Mouse (Mus musculus): ENCODE results near the gene Pcp2. TPM values are rescaled to one million over a fixed set of nuclear protein-coding genes. Genes with fewer than 3 reads are reported as not detected.
"Not testable (repeated sequence)": the region's sequence is repeated elsewhere in the genome, so short reads cannot be mapped to it uniquely, and the experiment has no call there.

Pcp2 gene
- polyA plus RNA-seq, 1 experiment from 2014 or later, result 0.43 TPM

DNA sequence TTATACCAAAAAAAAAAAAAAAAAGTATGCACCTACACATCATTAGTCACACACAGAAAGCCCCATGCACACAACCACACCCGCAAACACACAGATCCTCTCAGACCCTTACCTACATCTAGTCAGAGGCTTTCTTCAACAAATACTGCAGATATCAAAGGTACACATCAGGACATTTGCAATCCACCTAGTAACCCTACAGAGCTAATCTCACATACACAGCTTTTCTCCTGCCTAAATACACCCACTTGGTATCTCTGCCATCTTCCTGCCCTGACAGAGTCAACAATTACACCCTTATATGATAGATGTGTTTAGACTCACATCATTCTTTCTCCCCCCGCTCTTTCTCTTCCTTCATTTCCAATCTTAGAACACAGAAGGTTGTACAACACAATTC, 38.9 kb downstream of the Pcp2 start:
- WGBS, result 95% methylated on average over 2 of the region's 2 CpGs
- no peaks in the 10 kb centered on the region for H3K9me3 ChIP-seq
- no peak overlapping the region for H3K4me2 ChIP-seq
- H3K27ac ChIP-seq, result no peak overlapping the region
- no peak overlapping the region for H3K4me3 ChIP-seq (replicated peaks)
- no peaks in the 10 kb centered on the region for H3K36me3 ChIP-seq (replicated peaks)
- peaks cover 9% of the 10 kb centered on the region for H3K4me1 ChIP-seq
- H3K27me3 ChIP-seq, result no peaks in the 10 kb centered on the region
- ATAC-seq (ENCODE audit: low FRiP score), result no peak
- no peak overlapping the region for H3K9ac ChIP-seq

DNA sequence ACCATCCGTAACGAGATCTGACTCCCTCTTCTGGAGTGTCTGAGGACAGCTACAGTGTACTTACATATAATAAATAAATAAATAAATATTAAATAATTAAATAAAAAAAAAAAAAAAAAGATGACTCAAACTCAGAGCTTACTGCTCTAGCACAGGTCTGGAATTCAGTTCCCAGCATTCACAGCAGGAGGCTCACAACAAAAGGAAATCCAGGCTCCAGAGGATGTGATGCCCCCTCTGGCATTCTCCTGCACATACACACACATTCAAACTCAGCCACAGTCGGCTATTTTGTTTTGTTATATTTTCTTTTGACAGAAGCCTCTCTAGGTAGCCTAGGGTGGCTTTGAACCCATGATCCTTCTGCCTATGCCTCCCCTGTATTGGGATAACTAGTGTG, 43.4 kb downstream of the Pcp2 start:
- not testable (repeated sequence) for H3K27ac ChIP-seq; ATAC-seq (ENCODE audit: low FRiP score)

DNA sequence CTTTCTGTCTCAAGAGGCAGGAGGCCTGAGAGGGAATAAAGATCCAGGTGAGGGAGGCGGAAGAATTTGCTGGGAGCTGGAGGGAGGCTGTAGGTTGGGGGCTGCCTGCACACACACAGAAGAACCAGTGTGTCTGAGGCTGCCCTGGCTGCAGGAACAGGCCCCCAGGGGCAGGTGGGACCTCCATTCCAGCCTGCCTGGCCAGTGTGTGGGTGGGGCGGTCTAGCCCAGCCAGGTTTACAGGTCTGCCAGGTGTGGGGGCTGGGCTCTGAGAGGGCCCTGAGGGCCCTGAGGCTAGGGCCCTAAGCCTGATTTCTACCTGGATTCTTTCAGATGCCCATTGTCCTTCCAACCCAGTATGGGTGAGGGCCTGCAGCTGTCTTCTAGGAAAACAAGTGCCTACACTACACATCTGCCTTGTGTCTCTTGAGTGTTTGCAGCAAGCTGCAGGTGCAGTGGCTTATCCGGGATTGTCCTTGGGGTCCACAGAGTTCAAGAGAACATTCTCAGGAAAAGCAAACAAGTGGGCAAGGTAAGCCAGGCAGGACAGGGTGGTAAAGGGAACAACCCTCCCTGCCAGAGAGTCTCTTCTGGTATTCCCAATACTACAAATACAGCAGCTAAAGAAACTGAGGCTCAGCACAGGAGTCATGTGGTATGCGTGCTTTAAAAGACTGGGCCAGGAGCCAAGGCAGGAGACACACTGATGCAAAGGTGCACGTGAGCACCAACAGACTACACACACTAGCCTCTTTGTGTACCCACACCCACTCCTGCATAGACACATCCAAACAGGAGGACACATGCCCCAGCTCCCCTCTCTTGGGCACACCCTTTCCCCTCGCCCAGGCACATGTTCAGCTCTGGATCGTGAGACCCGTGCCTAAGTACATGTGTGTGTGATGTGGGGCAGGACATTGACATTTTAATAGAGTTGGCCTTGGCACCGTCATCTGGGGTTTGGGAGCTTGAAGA, 45.7 kb downstream of the Pcp2 start:
- no peaks in the 10 kb centered on the region for H3K4me1 ChIP-seq
- no peak overlapping the region for H3K4me3 ChIP-seq (replicated peaks)
- H3K9me3 ChIP-seq, result no peaks in the 10 kb centered on the region
- H3K36me3 ChIP-seq (replicated peaks), result no peaks in the 10 kb centered on the region
- H3K4me2 ChIP-seq, result no peak overlapping the region
- H3K27me3 ChIP-seq, result no peaks in the 10 kb centered on the region
- WGBS, result 85% methylated on average over 9 of the region's 9 CpGs
- H3K27ac ChIP-seq, result no peak overlapping the region
- H3K9ac ChIP-seq, result no peak overlapping the region
- no peak for ATAC-seq (ENCODE audit: low FRiP score)

More for the DNA sequence above, 43.4 kb downstream of the Pcp2 start:
- 86% methylated on average over 3 of the region's 3 CpGs for WGBS
- H3K4me1 ChIP-seq; H3K4me3 ChIP-seq (replicated peaks); H3K4me2 ChIP-seq; H3K9me3 ChIP-seq; H3K27me3 ChIP-seq; H3K36me3 ChIP-seq (replicated peaks); H3K9ac ChIP-seq: not testable (repeated sequence)

DNA sequence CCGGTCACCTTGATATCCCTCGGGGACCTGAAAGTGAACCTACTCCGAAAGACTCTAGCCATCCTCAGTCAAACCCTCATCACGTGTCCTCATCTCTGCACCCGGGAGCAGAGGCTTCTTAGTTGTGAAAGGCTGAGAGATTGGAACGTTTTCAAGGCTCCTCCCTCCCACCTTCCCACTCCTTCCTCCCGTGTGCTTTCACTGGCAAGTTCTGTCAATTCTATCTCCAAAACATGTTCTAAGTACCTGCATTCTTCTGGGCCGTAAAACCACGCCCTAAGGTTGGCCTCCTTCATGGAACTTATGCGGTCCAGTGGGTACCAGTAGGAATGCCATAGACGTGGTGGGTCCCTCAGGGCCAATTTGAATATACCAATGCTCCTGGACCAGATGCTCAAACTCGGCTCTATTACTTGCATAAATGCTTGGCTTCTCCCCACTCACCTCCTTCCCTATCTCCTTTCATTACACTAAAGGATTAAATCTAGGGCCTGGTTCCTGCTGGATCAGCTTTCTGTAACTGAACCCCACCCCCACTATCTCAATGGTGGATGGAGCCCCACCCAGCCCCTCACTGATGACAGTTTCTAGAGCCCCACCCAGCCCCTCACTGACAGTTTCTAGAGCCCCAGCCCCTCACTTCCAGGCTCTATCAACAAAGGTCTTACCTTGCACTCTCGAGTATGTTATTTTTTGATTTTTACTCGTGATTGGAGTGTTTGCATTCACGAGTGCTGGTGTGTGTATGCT, 49.0 kb downstream of the Pcp2 start:
- Histone ChIP-seq H3K36me3 (replicated peaks) (no peaks in the 10 kb centered on the region), H3K9ac (no peak overlapping the region), H3K27ac (no peak overlapping the region), H3K27me3 (no peaks in the 10 kb centered on the region), H3K4me3 (replicated peaks) (no peak overlapping the region), H3K9me3 (no peaks in the 10 kb centered on the region), H3K4me2 (no peak overlapping the region), H3K4me1 (no peaks in the 10 kb centered on the region)
- 80% methylated on average over 15 of the region's 15 CpGs for WGBS
- no peak for ATAC-seq (ENCODE audit: low FRiP score)

DNA sequence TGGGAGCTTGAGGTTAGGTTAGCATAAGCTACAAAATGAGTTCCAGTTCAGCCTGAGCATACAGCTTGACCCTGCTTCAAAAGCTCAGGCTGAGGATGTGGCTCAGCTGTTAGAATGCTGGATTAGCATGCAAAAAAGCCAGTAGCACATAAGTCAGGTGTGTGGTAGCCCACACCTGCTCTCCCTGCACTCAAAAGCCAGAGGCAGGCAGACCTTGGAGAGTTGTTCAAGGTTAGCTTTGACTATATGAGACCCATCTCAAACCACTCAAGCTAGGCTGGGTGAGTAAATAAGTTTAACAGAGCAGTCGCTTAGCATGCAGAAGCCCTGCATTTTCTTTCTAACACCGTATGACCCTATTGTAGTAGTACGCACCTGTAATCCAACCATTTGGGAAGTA, 50.8 kb downstream of the Pcp2 start:
- no peak overlapping the region for H3K4me3 ChIP-seq (replicated peaks)
- H3K9ac ChIP-seq, result no peak overlapping the region
- WGBS, result 90% methylated on average over 3 of the region's 3 CpGs
- no peaks in the 10 kb centered on the region for H3K36me3 ChIP-seq (replicated peaks)
- no peaks in the 10 kb centered on the region for H3K27me3 ChIP-seq
- no peaks in the 10 kb centered on the region for H3K4me1 ChIP-seq
- no peaks in the 10 kb centered on the region for H3K9me3 ChIP-seq
- ATAC-seq (ENCODE audit: low FRiP score), result no peak
- H3K27ac ChIP-seq, result no peak overlapping the region
- H3K4me2 ChIP-seq, result no peak overlapping the region

Other genes with a start within 250 kb of the Pcp2 start
- 13.4 and 14.2 TPM in 2 replicates for gene Arhgef18, start 232.5 kb downstream of the Pcp2 start, polyA plus RNA-seq (2016; fragmentation: Nextera tagmentation; extraction: Ambion mirVana)
- gene Pex11g, start 157.9 kb downstream of the Pcp2 start, polyA plus RNA-seq (2016; fragmentation: Nextera tagmentation; extraction: Ambion mirVana), result 3.7 and 4.4 TPM in 2 replicates
- gene Tex45, start 154.7 kb downstream of the Pcp2 start, polyA plus RNA-seq (2016; fragmentation: Nextera tagmentation; extraction: Ambion mirVana), result not detected in 2 replicates
- gene Zfp358, start 132.4 kb downstream of the Pcp2 start, polyA plus RNA-seq (2016; fragmentation: Nextera tagmentation; extraction: Ambion mirVana), result 69.3 and 78.4 TPM in 2 replicates
- 68.5 and 72.4 TPM in 2 replicates for gene Mcoln1, start 125.1 kb downstream of the Pcp2 start, polyA plus RNA-seq (2016; fragmentation: Nextera tagmentation; extraction: Ambion mirVana)
- 22.7 and 24.2 TPM in 2 replicates for gene Pnpla6, start 110.2 kb downstream of the Pcp2 start, polyA plus RNA-seq (2016; fragmentation: Nextera tagmentation; extraction: Ambion mirVana)
- gene C330021F23Rik, start 57.6 kb downstream of the Pcp2 start, polyA plus RNA-seq (2016; fragmentation: Nextera tagmentation; extraction: Ambion mirVana), result 2.9 and 3.1 TPM in 2 replicates
- 20.3 and 24.0 TPM in 2 replicates for gene Camsap3, start 38.3 kb downstream of the Pcp2 start, polyA plus RNA-seq (2016; fragmentation: Nextera tagmentation; extraction: Ambion mirVana)
- 65.8 and 68.7 TPM in 2 replicates for gene Xab2, start 4.2 kb downstream of the Pcp2 start, polyA plus RNA-seq (2016; fragmentation: Nextera tagmentation; extraction: Ambion mirVana)
- gene Pet100, start 4.0 kb downstream of the Pcp2 start, polyA plus RNA-seq (2016; fragmentation: Nextera tagmentation; extraction: Ambion mirVana), result 115 and 121 TPM in 2 replicates
- gene Stxbp2, start 5.4 kb upstream of the Pcp2 start, polyA plus RNA-seq (2016; fragmentation: Nextera tagmentation; extraction: Ambion mirVana), result 28.7 and 29.3 TPM in 2 replicates
- gene Retn, start 30.2 kb upstream of the Pcp2 start, polyA plus RNA-seq (2016; fragmentation: Nextera tagmentation; extraction: Ambion mirVana), result 0.32 and 0.46 TPM in 2 replicates
- gene Mcemp1, start 40.2 kb upstream of the Pcp2 start, polyA plus RNA-seq (2016; fragmentation: Nextera tagmentation; extraction: Ambion mirVana), result 0.13 TPM in 1 of 2 replicates, not detected in the other
- gene Fcor, start 46.8 kb upstream of the Pcp2 start, polyA plus RNA-seq (2016; fragmentation: Nextera tagmentation; extraction: Ambion mirVana), result 6.7 and 7.0 TPM in 2 replicates
- gene Trappc5, start 50.8 kb upstream of the Pcp2 start, polyA plus RNA-seq (2016; fragmentation: Nextera tagmentation; extraction: Ambion mirVana), result 44.6 and 44.8 TPM in 2 replicates
- 0.35 and 0.89 TPM in 2 replicates for gene Fcer2a, start 68.6 kb upstream of the Pcp2 start, polyA plus RNA-seq (2016; fragmentation: Nextera tagmentation; extraction: Ambion mirVana)
- not detected in 2 replicates for gene Clec4g, start 95.1 kb upstream of the Pcp2 start, polyA plus RNA-seq (2016; fragmentation: Nextera tagmentation; extraction: Ambion mirVana)
- not detected in 2 replicates for gene Cd209a, start 123.4 kb upstream of the Pcp2 start, polyA plus RNA-seq (2016; fragmentation: Nextera tagmentation; extraction: Ambion mirVana)
- not detected in 2 replicates for gene Cd209e, start 228.8 kb upstream of the Pcp2 start, polyA plus RNA-seq (2016; fragmentation: Nextera tagmentation; extraction: Ambion mirVana)